Mouse (Mus musculus): ENCODE measurements at regions not wholly inside any gene's neighbourhood (a gene's known extent, or its start where the extent isn't known, plus 50 kb on each side); places are given as distances from the start of the nearest gene placed in this dataset.

DNA sequence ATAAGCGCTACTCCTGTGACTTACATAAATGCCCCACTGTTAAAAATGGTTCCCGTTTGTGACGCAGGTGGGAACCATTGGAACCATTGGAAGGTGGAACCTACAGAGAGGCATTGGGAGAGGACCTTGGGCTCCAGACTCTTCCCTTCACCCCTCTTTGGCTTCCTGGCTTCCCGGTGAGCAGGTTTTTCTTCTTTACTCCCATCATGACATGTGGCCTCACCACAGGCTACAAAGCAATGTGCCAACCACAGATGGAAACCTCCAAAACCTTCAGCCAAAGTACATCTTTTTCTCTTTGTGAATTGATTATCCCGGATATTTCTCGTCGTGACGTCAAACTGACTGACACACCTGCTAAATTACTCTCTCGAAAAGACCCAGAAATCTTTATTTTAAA, 166.9 kb upstream of the Arrdc4 start:
- Histone ChIP-seq H3K4me1 (ENCODE audit: control insufficient read depth, insufficient read depth, low read length) (no peaks in the 10 kb centered on the region), H3K27ac (ENCODE audit: insufficient read depth, low read length) (no peak overlapping the region), H3K4me3 (ENCODE audit: insufficient read depth, low read length) (no peak overlapping the region)
- TF ChIP-seq CTCF (IDR thresholded peaks at IDR 0.05; ENCODE audit: borderline replicate concordance, insufficient read depth, low read length) = no peak
- no peak for TF ChIP-seq POLR2A (IDR thresholded peaks at IDR 0.05; ENCODE audit: low read depth, low read length)

DNA sequence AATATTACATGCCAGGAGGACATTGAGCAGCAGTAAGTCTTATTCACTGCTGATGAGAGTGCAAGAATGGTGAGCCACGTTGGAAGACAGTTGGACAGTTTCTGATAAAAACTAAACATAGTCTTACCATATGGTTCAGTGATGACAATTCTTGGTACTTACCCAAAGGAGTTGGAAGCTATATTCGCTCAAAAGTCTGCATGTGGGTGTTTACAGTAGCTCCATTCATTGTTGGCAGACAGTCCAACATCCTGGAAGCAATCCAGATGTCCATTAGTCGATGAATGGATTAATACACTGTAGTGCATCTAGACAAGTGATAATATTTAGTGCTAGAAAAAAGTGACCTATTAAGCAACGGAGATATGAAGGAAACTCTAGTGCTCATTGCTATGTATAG, 165.3 kb upstream of the Arrdc4 start:
- TF ChIP-seq CTCF (IDR thresholded peaks at IDR 0.05; ENCODE audit: borderline replicate concordance, insufficient read depth, low read length) (no peak), POLR2A (IDR thresholded peaks at IDR 0.05; ENCODE audit: low read depth, low read length) (no peak)
- Histone ChIP-seq H3K27ac (ENCODE audit: insufficient read depth, low read length) (no peak overlapping the region), H3K4me1 (ENCODE audit: control insufficient read depth, insufficient read depth, low read length) (no peaks in the 10 kb centered on the region), H3K4me3 (ENCODE audit: insufficient read depth, low read length) (no peak overlapping the region)

DNA sequence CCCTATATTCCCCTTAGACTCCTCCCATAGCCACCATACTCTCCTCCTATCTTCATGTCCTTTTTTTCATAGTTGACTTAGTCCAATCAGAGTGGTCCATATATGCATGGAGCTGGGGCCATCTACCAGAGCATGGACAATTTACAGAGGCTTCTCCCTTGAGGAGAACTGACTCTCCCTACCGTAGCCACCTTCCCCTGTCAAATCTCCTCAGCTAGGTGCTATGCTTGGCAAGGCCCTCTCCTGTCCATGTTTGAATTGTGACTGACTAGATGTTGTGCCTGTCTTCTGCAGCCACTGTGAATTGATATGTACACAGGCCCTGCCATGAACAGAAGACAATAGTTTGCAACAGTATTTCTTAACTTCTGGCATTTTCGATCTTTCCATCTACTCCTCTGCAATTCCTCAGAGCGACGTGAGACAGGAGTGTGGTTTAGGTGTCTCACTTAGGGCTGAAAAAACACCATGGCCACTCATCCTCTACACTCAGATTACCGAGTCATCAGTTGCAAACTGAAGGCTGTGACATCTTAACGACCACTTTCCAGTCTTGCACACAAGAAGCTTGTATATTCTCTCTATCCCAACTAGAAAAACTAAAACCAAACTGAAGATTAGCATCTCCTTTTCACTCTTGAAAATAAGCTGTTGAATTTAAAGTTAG, 163.1 kb upstream of the Arrdc4 start:
- Histone ChIP-seq H3K27ac (ENCODE audit: insufficient read depth, low read length) (no peak overlapping the region), H3K4me1 (ENCODE audit: control insufficient read depth, insufficient read depth, low read length) (no peaks in the 10 kb centered on the region), H3K4me3 (ENCODE audit: insufficient read depth, low read length) (no peak overlapping the region)
- TF ChIP-seq CTCF (IDR thresholded peaks at IDR 0.05; ENCODE audit: borderline replicate concordance, insufficient read depth, low read length) (no peak), POLR2A (IDR thresholded peaks at IDR 0.05; ENCODE audit: low read depth, low read length) (no peak)

DNA sequence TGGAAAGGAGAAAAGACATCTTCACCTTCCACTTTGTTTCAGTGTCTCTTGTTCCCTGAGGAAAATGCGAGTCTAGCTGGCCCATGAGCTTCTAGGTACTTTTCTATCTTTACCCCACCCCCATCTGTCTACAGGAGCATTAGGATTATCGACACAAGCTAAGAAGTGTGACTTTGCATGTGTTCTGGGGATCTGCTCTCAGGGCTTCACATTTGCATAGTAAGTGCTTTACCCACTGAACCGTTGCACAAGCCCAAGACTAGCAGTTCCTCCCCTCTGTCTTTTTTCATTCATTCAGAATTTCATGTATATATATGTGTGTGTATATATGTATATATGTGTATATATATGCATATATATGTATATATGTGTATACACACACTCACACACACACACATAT, 162.5 kb upstream of the Arrdc4 start:
- no peak for TF ChIP-seq POLR2A (IDR thresholded peaks at IDR 0.05; ENCODE audit: low read depth, low read length)
- no peak for TF ChIP-seq CTCF (IDR thresholded peaks at IDR 0.05; ENCODE audit: borderline replicate concordance, insufficient read depth, low read length)

DNA sequence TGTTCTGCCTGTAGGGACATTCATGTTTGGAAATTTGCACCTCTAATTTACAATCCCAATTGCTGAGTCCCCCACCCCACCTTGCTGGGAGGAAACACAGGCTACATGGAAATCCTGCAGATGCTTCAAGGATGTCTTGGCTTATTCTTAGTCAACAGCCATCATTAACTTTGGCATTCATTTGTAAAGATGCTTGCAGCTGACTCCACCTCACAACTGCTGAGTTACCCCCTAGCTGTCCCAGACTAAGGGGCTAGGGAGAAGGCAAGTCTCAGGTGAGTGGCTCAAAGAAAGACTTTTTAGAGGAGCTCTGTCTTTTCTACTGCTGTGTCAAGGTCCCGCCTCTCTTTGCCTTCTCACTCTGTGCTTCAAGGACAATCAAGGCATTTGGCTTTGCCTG, 160.7 kb upstream of the Arrdc4 start:
- TF ChIP-seq CTCF (IDR thresholded peaks at IDR 0.05; ENCODE audit: borderline replicate concordance, insufficient read depth, low read length) = no peak
- TF ChIP-seq POLR2A (IDR thresholded peaks at IDR 0.05; ENCODE audit: low read depth, low read length) = no peak

More for the DNA sequence above, 162.5 kb upstream of the Arrdc4 start:
- Histone ChIP-seq H3K27ac (ENCODE audit: insufficient read depth, low read length) (no peak overlapping the region), H3K4me3 (ENCODE audit: insufficient read depth, low read length) (no peak overlapping the region), H3K4me1 (ENCODE audit: control insufficient read depth, insufficient read depth, low read length) (no peaks in the 10 kb centered on the region)

DNA sequence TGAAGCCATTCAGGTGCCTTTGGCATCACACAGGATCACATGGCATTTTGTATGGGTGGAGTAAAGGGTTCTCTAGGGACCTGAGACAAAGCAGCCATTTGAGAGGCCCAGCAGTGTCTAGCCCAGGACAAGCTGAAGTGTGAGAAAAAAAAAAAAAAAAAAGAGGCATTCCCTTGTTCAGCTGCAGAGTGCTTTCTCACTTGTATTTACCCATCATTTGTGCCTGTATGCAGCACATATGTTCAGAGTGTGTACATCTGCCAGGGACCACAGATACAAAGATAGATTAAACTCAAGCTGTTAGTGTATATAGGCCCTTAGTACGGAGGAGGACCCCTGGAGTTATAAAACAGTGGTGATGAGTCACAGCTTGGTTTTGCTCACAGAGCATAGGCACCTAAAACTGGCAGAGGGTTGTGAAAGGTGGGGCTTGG, 159.4 kb upstream of the Arrdc4 start:
- no peak for TF ChIP-seq CTCF (IDR thresholded peaks at IDR 0.05; ENCODE audit: borderline replicate concordance, insufficient read depth, low read length)
- no peak for TF ChIP-seq POLR2A (IDR thresholded peaks at IDR 0.05; ENCODE audit: low read depth, low read length)
- Histone ChIP-seq H3K27ac (ENCODE audit: insufficient read depth, low read length) (no peak overlapping the region), H3K4me3 (ENCODE audit: insufficient read depth, low read length) (no peak overlapping the region), H3K4me1 (ENCODE audit: control insufficient read depth, insufficient read depth, low read length) (no peaks in the 10 kb centered on the region)

More for the DNA sequence above, 160.7 kb upstream of the Arrdc4 start:
- no peaks in the 10 kb centered on the region for H3K4me1 ChIP-seq (ENCODE audit: control insufficient read depth, insufficient read depth, low read length)
- H3K27ac ChIP-seq (ENCODE audit: insufficient read depth, low read length) = no peak overlapping the region
- no peak overlapping the region for H3K4me3 ChIP-seq (ENCODE audit: insufficient read depth, low read length)

DNA sequence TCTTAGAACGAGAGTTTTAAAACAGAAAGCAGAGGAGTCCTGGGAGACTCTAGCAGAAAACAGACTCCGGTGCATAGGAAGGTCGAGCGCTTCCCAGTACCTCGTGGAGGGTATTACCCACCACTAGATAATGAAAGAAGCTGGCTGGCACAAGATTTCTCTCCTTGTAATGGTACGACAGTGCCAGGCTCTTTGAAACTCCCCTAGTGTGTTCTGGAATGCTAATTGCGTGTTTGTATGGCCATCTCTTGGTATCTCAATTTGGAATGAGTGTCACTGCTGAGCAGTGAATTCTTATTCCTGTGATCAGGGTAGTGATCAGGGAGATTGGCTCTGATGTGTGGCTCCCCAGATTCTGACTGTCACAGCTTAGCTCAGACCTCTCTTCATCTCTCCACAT, 158.8 kb upstream of the Arrdc4 start:
- Histone ChIP-seq H3K27ac (ENCODE audit: insufficient read depth, low read length) (no peak overlapping the region), H3K4me3 (ENCODE audit: insufficient read depth, low read length) (no peak overlapping the region), H3K4me1 (ENCODE audit: control insufficient read depth, insufficient read depth, low read length) (no peaks in the 10 kb centered on the region)
- TF ChIP-seq CTCF (IDR thresholded peaks at IDR 0.05; ENCODE audit: borderline replicate concordance, insufficient read depth, low read length) = no peak
- TF ChIP-seq POLR2A (IDR thresholded peaks at IDR 0.05; ENCODE audit: low read depth, low read length) = no peak

DNA sequence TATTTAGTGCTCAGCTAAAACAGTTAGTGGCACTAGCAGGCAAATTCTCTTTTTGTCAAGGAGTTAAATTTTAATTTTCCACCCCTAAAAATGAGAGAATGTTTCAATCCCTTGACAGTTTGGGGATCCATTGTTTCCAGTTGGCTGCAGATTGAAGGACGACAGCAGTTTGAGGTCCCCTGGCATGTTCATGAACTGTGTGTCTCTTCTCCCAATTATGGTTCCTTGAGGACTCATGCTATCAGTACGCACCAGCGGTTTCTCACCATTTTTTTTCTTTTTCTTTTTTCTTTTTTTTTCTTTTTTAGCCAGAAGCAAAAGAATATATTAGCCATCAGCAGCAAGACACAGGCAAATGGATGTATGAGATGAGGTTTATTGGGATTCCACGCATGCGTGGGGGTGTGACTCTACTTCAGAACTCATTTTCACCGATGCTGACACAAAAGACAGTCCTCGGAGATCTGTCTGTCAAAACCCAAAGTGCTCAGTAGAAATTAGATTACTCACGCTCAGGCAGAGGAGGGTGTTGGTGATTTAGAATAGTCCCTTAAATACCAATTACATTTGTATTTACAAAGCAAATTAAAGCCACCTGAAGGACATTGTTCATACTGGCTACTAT, 157.8 kb upstream of the Arrdc4 start:
- TF ChIP-seq CTCF (IDR thresholded peaks at IDR 0.05; ENCODE audit: borderline replicate concordance, insufficient read depth, low read length) (no peak), POLR2A (IDR thresholded peaks at IDR 0.05; ENCODE audit: low read depth, low read length) (no peak)
- Histone ChIP-seq H3K4me3 (ENCODE audit: insufficient read depth, low read length) (no peak overlapping the region), H3K27ac (ENCODE audit: insufficient read depth, low read length) (no peak overlapping the region), H3K4me1 (ENCODE audit: control insufficient read depth, insufficient read depth, low read length) (no peaks in the 10 kb centered on the region)

DNA sequence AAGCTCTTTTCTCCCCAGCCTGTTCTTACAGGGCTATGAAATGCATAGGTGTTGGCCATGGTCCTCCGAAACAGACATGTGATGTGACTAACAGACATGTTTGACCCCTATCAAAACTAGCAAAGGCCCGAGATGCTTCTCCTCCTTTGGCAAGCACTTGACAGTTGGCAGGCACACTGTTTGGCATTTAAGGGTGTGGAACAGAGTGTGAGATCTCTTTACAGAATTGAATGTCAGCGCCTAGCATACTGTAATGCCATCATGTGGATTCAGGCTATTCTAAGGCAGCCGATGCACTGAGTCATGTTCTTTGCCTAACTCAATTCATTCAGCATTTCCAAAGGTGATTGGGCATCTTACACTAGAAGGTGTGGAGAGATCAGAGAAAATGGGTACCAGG, 156.8 kb upstream of the Arrdc4 start:
- Histone ChIP-seq H3K4me3 (ENCODE audit: insufficient read depth, low read length) (no peak overlapping the region), H3K4me1 (ENCODE audit: control insufficient read depth, insufficient read depth, low read length) (no peaks in the 10 kb centered on the region), H3K27ac (ENCODE audit: insufficient read depth, low read length) (no peak overlapping the region)
- TF ChIP-seq CTCF (IDR thresholded peaks at IDR 0.05; ENCODE audit: borderline replicate concordance, insufficient read depth, low read length) (no peak), POLR2A (IDR thresholded peaks at IDR 0.05; ENCODE audit: low read depth, low read length) (no peak)

DNA sequence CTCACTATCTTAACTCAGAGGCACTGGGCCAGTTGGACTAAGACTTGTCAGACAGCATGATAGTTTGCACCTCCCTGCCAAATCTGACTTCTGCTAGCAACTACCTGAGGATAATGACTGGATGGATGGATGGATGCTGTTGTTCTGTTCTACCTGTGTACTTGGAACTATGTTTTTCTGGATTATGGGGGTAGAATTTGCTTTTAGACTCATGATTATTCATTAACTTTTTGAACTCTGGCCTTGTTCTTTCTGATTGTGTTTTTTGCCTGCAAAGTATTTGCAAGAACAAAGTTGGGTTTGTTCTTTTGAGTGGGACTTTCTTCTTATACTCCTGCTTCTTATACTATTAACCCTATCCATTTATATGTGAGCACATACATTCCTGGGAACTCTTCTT, 137.1 kb upstream of the Arrdc4 start:
- no peak overlapping the region for H3K4me3 ChIP-seq (ENCODE audit: insufficient read depth, low read length)
- H3K27ac ChIP-seq (ENCODE audit: insufficient read depth, low read length) = no peak overlapping the region
- no peaks in the 10 kb centered on the region for H3K4me1 ChIP-seq (ENCODE audit: control insufficient read depth, insufficient read depth, low read length)
- no peak for TF ChIP-seq CTCF (IDR thresholded peaks at IDR 0.05; ENCODE audit: borderline replicate concordance, insufficient read depth, low read length)
- TF ChIP-seq POLR2A (IDR thresholded peaks at IDR 0.05; ENCODE audit: low read depth, low read length) = no peak
